Mouse (Mus musculus): Measurements from ENCODE around the gene Pif1. TPM values are rescaled to one million over a fixed set of nuclear protein-coding genes. Genes with fewer than 3 reads are reported as not detected.
A peak's percentile ranks its signal among the peaks of the same experiment; 100 is the strongest.

Gene Pif1
- polyA plus RNA-seq, 1 experiment, result 3.9 TPM

DNA sequence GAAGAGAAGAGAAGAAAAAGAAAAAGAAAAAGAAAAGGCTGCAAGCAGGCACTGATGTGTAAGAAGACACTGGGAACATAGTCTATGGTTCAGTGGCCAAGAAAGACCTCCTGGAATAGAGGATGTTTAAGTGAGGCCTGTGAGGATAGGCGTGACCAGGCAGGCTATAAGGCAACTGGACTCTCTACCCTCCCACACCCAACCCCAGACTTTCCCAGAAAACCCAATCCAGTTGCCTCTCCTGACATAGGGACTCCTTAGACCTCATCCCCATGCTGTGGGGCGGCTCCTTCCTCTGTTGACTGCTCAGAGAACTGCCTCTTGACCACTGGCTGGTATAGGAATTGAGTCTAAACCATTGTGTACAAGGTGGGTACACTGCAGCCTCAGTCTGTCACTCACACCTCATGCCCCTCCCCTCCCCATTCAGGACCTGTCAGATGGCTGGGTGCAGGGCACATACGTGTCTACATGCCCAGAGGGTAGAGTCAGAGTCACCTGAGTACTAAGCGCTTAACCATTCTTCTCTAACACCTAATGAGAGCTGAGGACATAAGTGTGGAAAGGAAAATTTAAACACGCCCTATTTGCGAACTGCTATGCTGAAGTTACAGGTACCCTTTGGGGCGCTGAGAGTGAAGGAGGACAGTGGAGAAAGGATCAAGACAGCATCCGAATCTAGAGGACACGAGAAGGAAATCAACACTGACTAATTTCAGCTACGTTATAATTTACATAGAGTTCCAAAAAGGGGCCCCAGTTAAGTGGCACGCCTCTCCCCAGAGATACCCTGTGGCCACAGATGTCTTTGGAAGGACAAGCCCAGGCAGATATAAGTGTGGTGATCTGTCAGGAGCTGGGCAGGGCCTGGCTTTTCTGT lies 12.2 kb upstream of the Pif1 start:
- H3K4me1 ChIP-seq, result peaks cover 77% of the 10 kb centered on the region
- H3K4me3 ChIP-seq (replicated peaks), result peak overlapping the region; percentile 93

DNA sequence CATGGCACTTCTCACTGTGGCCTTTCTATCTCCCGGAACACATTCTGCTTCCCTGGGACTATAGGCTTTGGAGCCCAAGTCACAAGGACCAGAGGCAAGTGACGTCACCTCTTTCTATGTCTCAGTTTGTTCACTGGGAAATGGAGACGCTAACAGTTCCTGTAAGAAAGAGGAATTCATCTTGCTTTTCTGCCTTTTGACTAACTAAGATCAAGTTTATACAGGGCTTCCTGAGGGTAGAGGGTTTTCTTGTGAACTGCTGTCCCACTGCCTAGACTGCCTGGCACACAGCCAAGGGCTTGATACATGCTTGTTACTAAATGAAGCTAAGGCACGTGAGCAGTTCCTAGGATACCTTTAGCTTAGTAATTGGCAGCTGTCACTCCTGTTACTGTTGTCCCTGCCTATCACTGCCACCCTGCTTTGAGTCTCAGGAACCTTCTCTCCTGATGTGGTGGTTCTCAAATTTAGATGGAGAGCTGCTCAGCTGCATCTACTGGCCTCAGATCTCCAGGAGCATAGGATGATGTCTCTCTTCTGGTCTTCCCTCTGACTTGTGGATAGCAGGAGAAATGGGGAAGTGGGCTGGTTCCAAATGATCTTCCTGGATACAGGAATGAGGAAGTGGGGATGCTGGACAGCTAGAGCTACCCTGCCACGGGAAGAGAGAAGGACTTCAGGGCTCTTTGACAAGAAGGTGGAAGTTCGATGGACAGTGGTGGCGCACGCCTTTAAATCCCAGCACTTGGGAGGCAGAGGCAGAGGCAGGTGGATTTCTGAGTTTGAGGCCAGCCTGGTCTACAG lies 11.4 kb upstream of the Pif1 start:
- Histone ChIP-seq H3K4me1 (peaks cover 68% of the 10 kb centered on the region), H3K4me3 (replicated peaks) (peak overlapping the region; percentile 93), H3K36me3 (replicated peaks; ENCODE audit: low read length) (peaks cover 78% of the 10 kb centered on the region)

More for the DNA sequence above, 12.2 kb upstream of the Pif1 start:
- Histone ChIP-seq H3K27me3 (replicated peaks) (no peaks in the 10 kb centered on the region), H3K9me3 (no peaks in the 10 kb centered on the region), H3K36me3 (replicated peaks; ENCODE audit: low read length) (peaks cover 87% of the 10 kb centered on the region)
- no peak for TF ChIP-seq GATA1 (IDR thresholded peaks at IDR 0.05; ENCODE audit: borderline replicate concordance, low read length)
- no peak for TF ChIP-seq FLI1 (IDR thresholded peaks at IDR 0.05; ENCODE audit: low read length)

DNA sequence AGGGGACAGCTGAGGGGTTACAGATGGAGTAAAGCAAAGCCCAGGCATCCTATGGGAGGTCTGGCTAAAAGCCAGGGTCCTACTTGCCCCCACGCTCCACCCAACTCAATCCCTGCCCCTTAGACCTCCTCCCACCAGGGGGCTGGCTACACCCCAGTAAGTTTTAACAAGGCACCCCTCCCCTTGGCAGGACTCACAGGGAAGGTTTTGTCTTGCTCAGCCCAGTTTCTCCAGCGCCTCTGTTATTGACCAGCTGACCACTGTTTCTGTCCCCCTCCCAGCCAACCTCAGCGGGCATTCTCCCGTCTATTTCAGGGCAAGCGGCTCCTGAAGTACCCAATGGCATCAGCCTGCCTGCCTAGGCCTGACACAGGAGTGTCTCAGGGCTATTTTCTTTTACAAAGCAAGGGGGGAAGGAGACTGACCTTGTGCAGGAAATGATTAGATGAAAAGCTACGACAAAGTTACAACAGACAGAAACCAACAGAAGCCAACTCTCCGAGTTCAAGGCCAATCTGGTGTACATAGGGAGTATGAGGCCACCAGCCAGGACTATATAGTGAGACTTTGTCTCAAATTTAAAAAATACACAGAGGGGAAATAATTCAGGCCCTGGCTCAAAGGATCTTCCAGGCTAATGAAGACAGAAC lies 10.0 kb upstream of the Pif1 start:
- Histone ChIP-seq H3K4me3 (replicated peaks) (peak overlapping the region; percentile 93), H3K27me3 (replicated peaks) (no peaks in the 10 kb centered on the region), H3K36me3 (replicated peaks; ENCODE audit: low read length) (peaks cover 66% of the 10 kb centered on the region), H3K4me1 (peaks cover 64% of the 10 kb centered on the region), H3K9me3 (no peaks in the 10 kb centered on the region)
- TF ChIP-seq FLI1 (IDR thresholded peaks at IDR 0.05; ENCODE audit: low read length) (no peak), GATA1 (IDR thresholded peaks at IDR 0.05; ENCODE audit: borderline replicate concordance, low read length) (no peak)

More for the DNA sequence above, 11.4 kb upstream of the Pif1 start:
- Histone ChIP-seq H3K27me3 (replicated peaks) (no peaks in the 10 kb centered on the region), H3K9me3 (no peaks in the 10 kb centered on the region)
- TF ChIP-seq FLI1 (IDR thresholded peaks at IDR 0.05; ENCODE audit: low read length) (no peak), GATA1 (IDR thresholded peaks at IDR 0.05; ENCODE audit: borderline replicate concordance, low read length) (no peak)

DNA sequence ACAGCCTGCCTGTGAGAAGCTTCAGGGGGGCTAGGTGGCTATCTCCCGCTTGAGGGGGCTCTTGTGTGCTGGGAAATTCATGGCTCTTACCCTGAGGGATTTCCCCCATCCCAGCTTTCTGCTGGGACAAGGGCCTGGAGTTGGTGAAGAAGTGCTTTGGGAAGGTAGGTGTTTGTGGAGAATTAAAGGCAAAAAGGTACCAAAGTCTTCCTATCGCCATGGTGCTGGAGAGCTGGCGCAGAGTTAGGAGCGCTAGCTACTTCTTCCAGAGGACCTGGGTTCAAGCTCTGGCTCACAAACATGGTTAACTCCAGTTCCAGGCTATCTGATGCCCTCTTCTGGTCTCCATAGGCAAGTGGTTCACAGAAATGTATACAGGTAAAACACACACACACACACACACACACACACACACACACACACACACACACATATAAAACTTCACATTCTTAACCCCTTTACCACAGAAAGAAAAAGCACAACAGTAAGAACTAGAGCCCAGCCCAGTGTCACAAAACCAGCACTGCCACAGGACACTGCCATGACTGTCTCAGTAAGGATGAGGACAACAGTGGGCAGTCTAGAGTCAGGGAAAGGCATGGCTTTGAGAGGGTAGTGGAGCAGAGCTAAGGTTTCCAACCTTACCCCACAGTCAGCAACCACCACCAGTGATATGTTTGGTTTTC lies 9.3 kb upstream of the Pif1 start:
- Histone ChIP-seq H3K36me3 (replicated peaks; ENCODE audit: low read length) (peaks cover 59% of the 10 kb centered on the region), H3K27me3 (replicated peaks) (no peaks in the 10 kb centered on the region), H3K4me3 (replicated peaks) (peak overlapping the region; percentile 93)

DNA sequence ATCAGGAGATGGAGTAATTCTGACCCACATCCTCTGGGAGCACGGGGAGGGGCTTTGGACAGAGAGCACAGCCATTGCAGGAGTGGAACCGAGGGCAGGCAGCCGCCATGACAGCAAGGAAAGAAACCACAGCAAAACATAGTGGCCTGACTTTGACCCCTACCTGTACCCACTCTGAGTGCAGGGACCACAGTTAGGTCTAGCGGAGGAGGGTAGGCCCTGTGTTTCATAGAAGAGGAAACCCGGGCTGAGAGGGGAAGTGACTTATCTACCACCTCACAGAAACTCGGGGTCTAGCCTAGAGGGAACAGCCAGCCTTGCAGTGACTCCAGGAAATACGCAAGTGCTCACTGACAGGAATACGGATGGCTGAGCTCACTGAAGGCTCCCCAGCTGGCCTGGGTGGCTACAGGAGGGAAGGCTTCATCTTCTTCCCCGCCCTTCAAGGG lies 8.1 kb upstream of the Pif1 start:
- TF ChIP-seq FLI1 (IDR thresholded peaks at IDR 0.05; ENCODE audit: low read length) (peak; percentile 47; the same call in 1 of the 2 replicates), GATA1 (IDR thresholded peaks at IDR 0.05; ENCODE audit: borderline replicate concordance, low read length) (peak; percentile 53; the same call in 1 of the 3 replicates)
- Histone ChIP-seq H3K4me1 (peaks cover 58% of the 10 kb centered on the region), H3K27me3 (replicated peaks) (no peaks in the 10 kb centered on the region), H3K9me3 (no peaks in the 10 kb centered on the region), H3K4me3 (replicated peaks) (peak overlapping the region; percentile 93), H3K36me3 (replicated peaks; ENCODE audit: low read length) (peaks cover 48% of the 10 kb centered on the region)

More for the DNA sequence above, 9.3 kb upstream of the Pif1 start:
- H3K9me3 ChIP-seq, result no peaks in the 10 kb centered on the region
- H3K4me1 ChIP-seq, result peaks cover 63% of the 10 kb centered on the region
- no peak for TF ChIP-seq GATA1 (IDR thresholded peaks at IDR 0.05; ENCODE audit: borderline replicate concordance, low read length)
- TF ChIP-seq FLI1 (IDR thresholded peaks at IDR 0.05; ENCODE audit: low read length), result no peak

DNA sequence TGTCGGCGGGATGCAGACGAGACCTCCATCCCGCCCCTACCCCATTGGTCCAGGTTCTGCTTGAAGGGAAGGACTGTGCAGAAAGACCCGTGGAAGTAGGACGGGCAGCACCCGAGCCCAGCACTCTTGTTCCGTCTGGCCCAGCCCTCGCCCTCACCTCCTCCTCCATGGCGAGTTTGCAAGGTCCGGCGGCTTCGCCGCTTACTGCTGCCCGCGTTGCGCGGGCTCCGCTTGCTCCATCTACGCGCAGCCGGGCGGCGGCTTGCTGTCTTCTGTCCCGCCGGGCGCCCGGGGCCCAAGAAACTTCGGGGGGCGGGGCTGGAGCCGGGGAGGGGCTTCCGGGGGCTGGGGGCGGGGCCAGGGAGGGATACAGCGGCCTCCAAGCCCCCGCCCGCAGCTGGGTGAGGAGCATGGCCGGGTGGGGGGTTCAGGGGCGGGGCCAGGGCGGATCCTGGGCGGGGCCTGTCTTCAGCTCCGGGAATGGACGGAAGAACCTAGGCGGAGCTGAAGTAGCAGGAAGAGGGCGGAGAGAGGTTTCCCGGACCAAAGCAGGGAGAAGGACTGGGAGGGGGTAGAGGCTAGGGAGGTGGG lies 7.1 kb upstream of the Pif1 start, which contains the start of gene Plekho2:
Gene Plekho2, minus strand, starts transcription at position 260 of the 591 bp plus-strand sequence.
- TF ChIP-seq FLI1 (IDR thresholded peaks at IDR 0.05; ENCODE audit: low read length) (no peak), GATA1 (IDR thresholded peaks at IDR 0.05; ENCODE audit: borderline replicate concordance, low read length) (no peak)
- H3K4me3 ChIP-seq (replicated peaks), result peak within 1 kb of the TSS; percentile 93
- H3K4me1 ChIP-seq, result peaks cover 52% of the 10 kb centered on the region
- H3K27me3 ChIP-seq (replicated peaks), result no peaks in the 10 kb centered on the region
- H3K9me3 ChIP-seq, result no peaks in the 10 kb centered on the region
- peaks cover 42% of the 10 kb centered on the region for H3K36me3 ChIP-seq (replicated peaks; ENCODE audit: low read length)

DNA sequence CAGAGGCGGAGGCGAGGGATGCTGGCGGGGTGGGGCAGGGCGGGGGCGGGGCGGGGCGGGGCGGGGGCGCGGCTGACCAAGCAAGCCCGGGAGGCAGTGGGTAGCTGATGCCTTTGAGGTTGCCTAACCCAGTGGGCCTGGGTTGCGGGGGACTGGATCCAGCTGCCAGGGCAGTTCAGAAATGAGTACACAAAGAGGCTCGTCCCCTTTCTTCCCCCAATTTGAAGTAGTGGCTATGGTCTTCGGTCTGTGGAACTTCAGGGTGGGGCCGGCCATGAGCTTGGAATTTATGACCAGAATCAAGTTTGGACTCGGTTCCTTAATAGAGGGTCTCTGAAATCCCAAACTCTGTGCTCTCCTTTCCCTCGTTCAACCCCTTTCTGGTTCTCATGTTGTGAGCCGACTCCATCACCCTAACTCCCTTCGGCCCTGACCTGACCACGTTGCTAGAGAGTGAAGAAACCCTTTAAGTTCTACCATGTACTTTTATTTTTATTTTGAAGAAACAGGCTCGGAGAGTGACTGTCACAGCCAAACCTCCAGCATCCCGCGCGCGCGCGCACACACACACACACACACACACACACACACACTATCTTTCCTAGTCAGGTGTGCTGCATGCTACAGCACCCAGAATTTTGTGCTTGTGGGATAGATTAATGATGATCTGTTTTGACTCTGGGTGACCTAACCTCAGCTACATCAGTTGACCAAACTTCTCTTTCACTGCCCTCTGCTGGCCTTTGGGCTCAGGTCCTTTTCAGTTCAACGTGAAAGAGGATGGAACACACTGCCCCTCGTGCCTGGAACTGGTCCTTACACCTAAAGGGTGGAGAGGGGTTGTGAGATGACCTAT lies 6.3 kb upstream of the Pif1 start:
- TF ChIP-seq FLI1 (IDR thresholded peaks at IDR 0.05; ENCODE audit: low read length), result no peak
- no peak for TF ChIP-seq GATA1 (IDR thresholded peaks at IDR 0.05; ENCODE audit: borderline replicate concordance, low read length)
- H3K9me3 ChIP-seq, result no peaks in the 10 kb centered on the region
- H3K4me1 ChIP-seq, result peaks cover 45% of the 10 kb centered on the region
- H3K4me3 ChIP-seq (replicated peaks), result peak overlapping the region; percentile 93
- peaks cover 34% of the 10 kb centered on the region for H3K36me3 ChIP-seq (replicated peaks; ENCODE audit: low read length)
- H3K27me3 ChIP-seq (replicated peaks), result no peaks in the 10 kb centered on the region

DNA sequence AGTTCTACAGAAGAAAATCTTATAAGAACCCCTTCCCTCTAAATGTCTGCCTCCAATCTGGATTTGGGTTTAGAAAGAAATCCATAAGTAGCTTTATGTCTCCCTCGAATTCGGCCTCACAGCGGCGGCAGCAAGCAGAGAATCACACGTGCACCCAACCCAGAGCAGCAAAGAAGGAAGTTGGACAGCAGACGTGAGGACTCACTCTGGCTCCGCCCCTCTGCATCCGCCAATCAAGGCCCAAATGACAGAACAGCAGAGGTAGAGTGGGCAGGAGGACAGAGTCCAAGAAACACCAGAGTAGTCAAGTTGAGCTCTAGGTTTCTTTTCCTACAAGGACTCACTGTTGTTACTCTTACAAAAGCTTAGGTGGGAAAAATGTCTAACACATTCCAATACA lies 3.9 kb upstream of the Pif1 start:
- Histone ChIP-seq H3K36me3 (replicated peaks; ENCODE audit: low read length) (peaks cover 11% of the 10 kb centered on the region), H3K27me3 (replicated peaks) (no peaks in the 10 kb centered on the region), H3K9me3 (no peaks in the 10 kb centered on the region), H3K4me1 (peaks cover 41% of the 10 kb centered on the region), H3K4me3 (replicated peaks) (peak overlapping the region; percentile 48)
- TF ChIP-seq GATA1 (IDR thresholded peaks at IDR 0.05; ENCODE audit: borderline replicate concordance, low read length), result no peak
- TF ChIP-seq FLI1 (IDR thresholded peaks at IDR 0.05; ENCODE audit: low read length), result no peak

Data from megakaryocyte, embryonic 14.5 days (primary cell).